Mouse (Mus musculus): ENCODE data around the gene Olfr520. TPM values are rescaled to one million over a fixed set of nuclear protein-coding genes. Genes with fewer than 3 reads are reported as not detected.

The Olfr520 gene
- not detected for total RNA-seq (2023)

DNA sequence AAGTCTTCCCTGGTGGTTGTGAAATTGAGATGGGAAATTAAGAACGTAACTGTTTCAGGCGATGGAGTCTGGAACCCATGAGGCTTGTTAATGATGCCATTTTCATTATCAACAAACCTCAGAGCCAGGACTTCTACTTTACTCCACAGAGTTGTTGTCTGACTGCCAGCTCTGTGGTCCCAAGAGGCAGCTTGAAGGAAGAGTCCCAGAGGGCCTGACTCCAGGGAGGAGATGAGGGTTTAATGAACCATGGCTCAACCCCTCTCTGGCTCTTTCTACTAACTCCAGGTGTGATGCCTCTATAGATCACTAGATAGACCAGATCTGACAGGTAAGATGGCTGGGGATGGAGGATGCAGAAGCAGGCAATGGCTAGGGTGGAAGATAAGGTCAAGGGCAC lies at the start of gene Olfr520:
TSS of gene Olfr520 (plus strand) at position 301 of the 400 bp plus-strand sequence.

GRCm38 (mm10) chr7:99711166-99711565 lies 18.9 kb upstream of the Olfr520 start, which contains the start of gene Slco2b1:
Gene Slco2b1, minus strand, starts transcription at chr7:99711340.

GRCm38 (mm10) chr7:99763207-99763606 lies 33.1 kb downstream of the Olfr520 start, which contains the start of gene Olfr521:
Gene Olfr521, plus strand, starts transcription at chr7:99763507.

Other genes with a start within 250 kb of the Olfr520 start
- gene Rps3, start 246.5 kb upstream of the Olfr520 start, total RNA-seq (2023): 100 to 1,000 TPM; 620 to 759 TPM
- 100 to 1,000 TPM; 216 to 227 TPM for gene Arrb1, start 194.8 kb upstream of the Olfr520 start, total RNA-seq (2023)
- gene Tpbgl, start 103.2 kb upstream of the Olfr520 start, total RNA-seq (2023): 1 to 10 TPM; 6.4 to 7.5 TPM
- 10 to 100 TPM; 23.0 to 26.1 TPM for gene Slco2b1, start 18.9 kb upstream of the Olfr520 start, total RNA-seq (2023)
- gene Olfr521, start 33.2 kb downstream of the Olfr520 start, total RNA-seq (2023): not detected
- 1 to 10 TPM in 1 of 2 experiments, under 1 TPM in 1; 0.89 to 1.1 TPM for gene Neu3, start 98.1 kb downstream of the Olfr520 start, total RNA-seq (2023)
- gene Xrra1, start 128.8 kb downstream of the Olfr520 start, total RNA-seq (2023): not detected
- gene Spcs2, start 133.2 kb downstream of the Olfr520 start, total RNA-seq (2023): 100 to 1,000 TPM; 111 to 114 TPM

Data from monocyte, adult 59 days (primary cell).